Mouse (Mus musculus): Measurements from ENCODE around the gene Rnaseh2b.

Gene Rnaseh2b

GRCm38 (mm10) chr14:62353793-62354192 is 61.4 kb downstream of the Rnaseh2b start:
- no peak for DNase-seq (ENCODE audit: extremely low spot score, low read depth, low spot score)

- DNase-seq (ENCODE audit: extremely low spot score, low read depth, low spot score): no peak
These were observed 62.8 kb downstream of the Rnaseh2b start for GRCm38 (mm10) chr14:62355201-62355600.

GRCm38 (mm10) chr14:62361263-62361980 is 69.0 kb downstream of the Rnaseh2b start:
- no peak for DNase-seq (ENCODE audit: extremely low spot score, low read depth, low spot score)

GRCm38 (mm10) chr14:62363774-62364173 is 71.4 kb downstream of the Rnaseh2b start:
- no peak for DNase-seq (ENCODE audit: extremely low spot score, low read depth, low spot score)

- DNase-seq (ENCODE audit: extremely low spot score, low read depth, low spot score): no peak
These were observed 78.4 kb downstream of the Rnaseh2b start for GRCm38 (mm10) chr14:62370819-62371218.

- no peak for DNase-seq (ENCODE audit: extremely low spot score, low read depth, low spot score)
These were observed 81.6 kb downstream of the Rnaseh2b start for GRCm38 (mm10) chr14:62374001-62374400.

- DNase-seq (ENCODE audit: extremely low spot score, low read depth, low spot score): no peak
These were observed 83.3 kb downstream of the Rnaseh2b start for GRCm38 (mm10) chr14:62375694-62376093.

GRCm38 (mm10) chr14:62376115-62376514 is 83.7 kb downstream of the Rnaseh2b start:
- no peak for DNase-seq (ENCODE audit: extremely low spot score, low read depth, low spot score)

- no peak for DNase-seq (ENCODE audit: extremely low spot score, low read depth, low spot score)
These were observed 87.0 kb downstream of the Rnaseh2b start for GRCm38 (mm10) chr14:62379391-62379790.

- no peak for DNase-seq (ENCODE audit: extremely low spot score, low read depth, low spot score)
These were observed 88.2 kb downstream of the Rnaseh2b start for GRCm38 (mm10) chr14:62380606-62381005.

GRCm38 (mm10) chr14:62383109-62383508 is 90.7 kb downstream of the Rnaseh2b start:
- DNase-seq (ENCODE audit: extremely low spot score, low read depth, low spot score): no peak

- DNase-seq (ENCODE audit: extremely low spot score, low read depth, low spot score): no peak
These were observed 91.5 kb downstream of the Rnaseh2b start for GRCm38 (mm10) chr14:62383786-62384299.

GRCm38 (mm10) chr14:62389064-62389728 is 96.8 kb downstream of the Rnaseh2b start:
- DNase-seq (ENCODE audit: extremely low spot score, low read depth, low spot score): no peak

- no peak for DNase-seq (ENCODE audit: extremely low spot score, low read depth, low spot score)
These were observed 97.5 kb downstream of the Rnaseh2b start for GRCm38 (mm10) chr14:62389729-62390536.

GRCm38 (mm10) chr14:62392754-62393153 is 100.4 kb downstream of the Rnaseh2b start:
- DNase-seq (ENCODE audit: extremely low spot score, low read depth, low spot score): no peak

- no peak for DNase-seq (ENCODE audit: extremely low spot score, low read depth, low spot score)
These were observed 103.0 kb downstream of the Rnaseh2b start for GRCm38 (mm10) chr14:62395346-62395745.

- no peak for DNase-seq (ENCODE audit: extremely low spot score, low read depth, low spot score)
These were observed 123.8 kb downstream of the Rnaseh2b start for GRCm38 (mm10) chr14:62416007-62416741.

- DNase-seq (ENCODE audit: extremely low spot score, low read depth, low spot score): no peak
These were observed 124.3 kb downstream of the Rnaseh2b start for GRCm38 (mm10) chr14:62416742-62417134.

- no peak for DNase-seq (ENCODE audit: extremely low spot score, low read depth, low spot score)
These were observed 125.1 kb downstream of the Rnaseh2b start for GRCm38 (mm10) chr14:62417501-62417900.

GRCm38 (mm10) chr14:62422265-62422664 is 129.9 kb downstream of the Rnaseh2b start:
- DNase-seq (ENCODE audit: extremely low spot score, low read depth, low spot score): no peak

All from hindlimb bud, embryonic 11.5 days (tissue).